Mouse (Mus musculus): ENCODE measurements around the gene Svopl.
A peak's percentile ranks its signal among the peaks of the same experiment; 100 is the strongest.

Svopl gene

GRCm38 (mm10) chr6:38031924-38032540 is 14.8 kb downstream of the Svopl start:
- DNase-seq (ENCODE audit: extremely low spot score, low spot score): no peak

- no peak for DNase-seq (ENCODE audit: extremely low spot score, low spot score)
Observed at GRCm38 (mm10) chr6:38028205-38028604, 18.6 kb downstream of the Svopl start.

- no peak for DNase-seq (ENCODE audit: extremely low spot score, low spot score)
Observed at GRCm38 (mm10) chr6:38027771-38028170, 19.0 kb downstream of the Svopl start.

- DNase-seq (ENCODE audit: extremely low spot score, low spot score): no peak
Observed at GRCm38 (mm10) chr6:38023284-38023683, 23.5 kb downstream of the Svopl start.

GRCm38 (mm10) chr6:38021406-38021805 is 25.4 kb downstream of the Svopl start:
- no peak for DNase-seq (ENCODE audit: extremely low spot score, low spot score)

GRCm38 (mm10) chr6:38012829-38013228 is 34.0 kb downstream of the Svopl start:
- no peak for DNase-seq (ENCODE audit: extremely low spot score, low spot score)

GRCm38 (mm10) chr6:38007459-38007858 is 39.3 kb downstream of the Svopl start:
- DNase-seq (ENCODE audit: extremely low spot score, low spot score): peak; percentile 53

- DNase-seq (ENCODE audit: extremely low spot score, low spot score): no peak
Observed at GRCm38 (mm10) chr6:37967386-37967785, 79.4 kb downstream of the Svopl start.

GRCm38 (mm10) chr6:37951306-37951705 is 95.5 kb downstream of the Svopl start:
- DNase-seq (ENCODE audit: extremely low spot score, low spot score): no peak

GRCm38 (mm10) chr6:37936498-37936897 is 110.3 kb downstream of the Svopl start:
- peak; percentile 14 for DNase-seq (ENCODE audit: extremely low spot score, low spot score)
